Mouse (Mus musculus): ENCODE data around the gene Gipc2. TPM values are rescaled to one million over a fixed set of nuclear protein-coding genes. Genes with fewer than 3 reads are reported as not detected.
A peak's percentile ranks its signal among the peaks of the same experiment; 100 is the strongest.
"Not testable (repeated sequence)": the region's sequence is repeated elsewhere in the genome, so short reads cannot be mapped to it uniquely, and the experiment has no call there.

The Gipc2 gene
- polyA plus RNA-seq, 1 experiment from 2014 or later = 4.3 TPM

DNA sequence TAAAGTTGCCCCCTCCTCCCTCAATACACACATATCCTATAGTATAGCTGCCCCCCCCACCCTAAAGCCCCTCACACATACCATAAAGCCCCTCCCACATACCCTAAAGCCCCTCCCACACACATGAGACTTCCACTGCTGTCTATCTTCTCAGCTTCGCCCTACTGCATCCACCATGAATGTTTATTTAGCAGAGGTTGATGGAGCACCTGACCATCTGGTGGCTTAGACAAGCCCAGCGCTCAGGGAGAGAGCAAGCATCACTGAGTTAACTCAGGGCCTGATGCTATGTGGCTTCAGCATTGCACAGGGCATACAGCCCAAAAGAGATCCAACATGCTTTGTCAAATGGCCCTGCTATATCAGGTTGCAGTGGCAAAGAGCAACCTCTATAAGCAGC lies 12.9 kb downstream of the Gipc2 start:
- no peak overlapping the region for H3K4me2 ChIP-seq
- no peaks in the 10 kb centered on the region; the same call in 1 of the 2 replicates for H3K27me3 ChIP-seq
- H3K4me1 ChIP-seq (replicated peaks) = 0 out of 2 replicates have a peak, but pooled peaks cover 6% of the 10 kb centered on the region
- no peak overlapping the region for H3K27ac ChIP-seq
- no peaks in the 10 kb centered on the region for H3K36me3 ChIP-seq
- ATAC-seq (ENCODE audit: insufficient number of reproducible peaks, insufficient read depth, low FRiP score, low TSS enrichment, low read depth) = no peak
- H3K9me3 ChIP-seq = no peaks in the 10 kb centered on the region
- no peak overlapping the region for H3K4me3 ChIP-seq (replicated peaks)
- WGBS = 77% methylated on average over 2 of the region's 2 CpGs
- H3K9ac ChIP-seq (replicated peaks) = no peak overlapping the region

DNA sequence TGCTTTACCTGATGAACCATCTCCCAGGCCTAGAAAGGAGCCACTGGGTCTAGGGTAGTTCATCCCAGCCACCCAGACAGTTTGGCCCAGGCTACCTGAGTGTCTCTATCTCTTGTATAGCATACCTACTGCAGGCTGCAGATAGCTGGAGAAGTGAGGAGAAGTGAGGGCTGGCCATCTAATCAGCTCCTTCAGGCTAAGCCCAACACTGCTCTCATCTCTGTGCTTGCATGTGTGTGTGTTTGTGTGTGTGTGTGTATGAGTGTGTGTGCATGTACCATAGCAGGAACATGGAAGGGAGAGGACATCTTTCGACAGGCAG lies 13.6 kb downstream of the Gipc2 start:
- 82% methylated on average over 1 of the region's 1 CpGs for WGBS
- Histone ChIP-seq H3K4me3 (replicated peaks) (no peak overlapping the region), H3K36me3 (no peaks in the 10 kb centered on the region), H3K9me3 (no peaks in the 10 kb centered on the region), H3K27ac (no peak overlapping the region), H3K27me3 (no peaks in the 10 kb centered on the region; the same call in 1 of the 2 replicates), H3K4me2 (no peak overlapping the region), H3K4me1 (replicated peaks) (0 out of 2 replicates have a peak, but pooled peaks cover 6% of the 10 kb centered on the region), H3K9ac (replicated peaks) (no peak overlapping the region)
- ATAC-seq (ENCODE audit: insufficient number of reproducible peaks, insufficient read depth, low FRiP score, low TSS enrichment, low read depth) = no peak

DNA sequence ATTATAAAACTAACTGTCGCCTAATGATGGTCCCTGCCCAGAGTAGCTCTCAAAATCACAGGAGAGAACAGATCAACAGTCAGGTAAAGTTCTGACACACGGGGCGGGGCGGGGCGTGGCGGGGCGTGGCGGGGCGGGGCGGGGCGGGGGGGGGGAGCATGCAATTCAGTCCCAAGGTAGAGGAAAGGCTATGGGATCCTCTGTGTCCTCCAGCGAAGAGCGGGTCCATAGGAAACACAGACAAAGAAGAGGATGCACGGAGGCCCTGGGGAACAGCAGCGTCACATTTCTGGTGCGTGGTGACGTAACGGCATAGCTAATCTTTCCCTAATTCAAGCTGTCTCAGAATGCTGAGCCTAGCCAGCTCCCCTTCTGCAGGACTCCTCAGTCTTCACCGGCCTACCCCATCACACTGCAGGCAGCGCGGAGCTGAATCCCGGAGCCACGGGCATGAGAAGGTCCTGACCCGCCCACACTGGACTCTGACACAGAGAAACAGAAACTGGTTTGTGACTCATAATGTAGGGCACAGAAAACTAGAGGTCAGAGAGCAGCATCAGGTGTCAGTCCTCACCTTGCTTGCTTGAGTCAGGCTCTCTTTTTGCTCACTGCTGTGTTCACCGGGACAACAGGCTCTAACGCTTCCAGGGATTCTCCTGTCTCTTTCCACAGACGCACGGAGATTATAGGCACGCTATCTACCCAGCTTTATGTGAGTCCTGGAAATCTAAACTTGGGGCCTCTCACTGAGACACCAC lies 14.1 kb downstream of the Gipc2 start:
- Histone ChIP-seq H3K27ac (no peak overlapping the region), H3K4me3 (replicated peaks) (peak overlapping the region; percentile 13; the same call in 1 of the 2 replicates)
- 63% methylated on average over 28 of the region's 29 CpGs for WGBS

DNA sequence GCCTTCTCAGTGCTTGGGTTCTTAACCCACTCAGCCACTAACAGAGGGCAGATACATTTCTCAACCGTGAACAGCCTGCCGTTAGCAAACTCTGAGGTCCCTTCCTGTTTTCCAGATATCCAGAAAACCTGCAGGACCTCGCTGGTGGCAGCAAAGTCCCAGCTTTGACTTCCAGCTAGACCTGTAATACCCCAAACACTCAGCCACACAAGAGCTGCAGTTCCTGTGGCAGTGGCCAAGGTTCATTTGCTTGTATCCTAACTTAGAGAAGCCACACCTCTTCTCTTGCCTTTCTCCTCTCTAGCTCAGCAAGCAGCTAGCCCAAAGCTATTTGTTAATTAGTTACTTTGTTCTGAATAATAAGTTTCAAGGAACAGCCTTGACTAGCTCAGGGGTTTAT lies 16.2 kb downstream of the Gipc2 start:
- Histone ChIP-seq H3K9me3 (no peaks in the 10 kb centered on the region), H3K4me2 (no peak overlapping the region), H3K4me3 (replicated peaks) (no peak overlapping the region), H3K27me3 (no peaks in the 10 kb centered on the region; the same call in 1 of the 2 replicates), H3K9ac (replicated peaks) (no peak overlapping the region), H3K4me1 (replicated peaks) (peaks cover 16% of the 10 kb centered on the region), H3K27ac (no peak overlapping the region), H3K36me3 (no peaks in the 10 kb centered on the region)
- ATAC-seq (ENCODE audit: insufficient number of reproducible peaks, insufficient read depth, low FRiP score, low TSS enrichment, low read depth) = no peak
- 47% methylated on average over 3 of the region's 3 CpGs for WGBS

More for the DNA sequence above, 14.1 kb downstream of the Gipc2 start:
- Histone ChIP-seq H3K36me3 (no peaks in the 10 kb centered on the region), H3K9ac (replicated peaks) (no peak overlapping the region), H3K4me2 (peak overlapping the region; percentile 46), H3K27me3 (no peaks in the 10 kb centered on the region; the same call in 1 of the 2 replicates), H3K9me3 (no peaks in the 10 kb centered on the region), H3K4me1 (replicated peaks) (0 out of 2 replicates have a peak, but pooled peaks cover 6% of the 10 kb centered on the region)
- ATAC-seq (ENCODE audit: insufficient number of reproducible peaks, insufficient read depth, low FRiP score, low TSS enrichment, low read depth) = no peak

DNA sequence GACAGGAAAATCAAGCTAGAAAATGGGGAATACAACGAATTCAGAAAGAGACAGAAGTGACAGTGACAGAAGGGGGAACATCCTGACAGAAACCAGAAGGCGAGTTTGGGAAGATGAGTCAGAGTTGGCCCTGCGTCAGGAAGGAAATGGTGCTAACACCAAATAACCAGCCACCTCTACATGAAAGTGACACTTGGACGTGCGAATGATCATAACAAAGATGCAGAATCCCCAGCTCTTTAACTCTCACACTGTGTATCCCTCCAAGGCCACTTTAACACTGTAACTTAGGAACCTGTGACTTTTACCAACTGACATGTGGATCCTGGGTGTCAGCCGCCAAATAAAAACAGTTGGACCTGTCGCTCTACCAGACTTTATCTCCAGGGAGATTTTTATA lies 16.6 kb downstream of the Gipc2 start:
- Histone ChIP-seq H3K27ac (no peak overlapping the region), H3K4me2 (no peak overlapping the region), H3K4me3 (replicated peaks) (no peak overlapping the region), H3K9ac (replicated peaks) (no peak overlapping the region), H3K9me3 (no peaks in the 10 kb centered on the region), H3K4me1 (replicated peaks) (peaks cover 18% of the 10 kb centered on the region), H3K36me3 (no peaks in the 10 kb centered on the region), H3K27me3 (no peaks in the 10 kb centered on the region; the same call in 1 of the 2 replicates)
- WGBS = 67% methylated on average over 7 of the region's 7 CpGs
- no peak for ATAC-seq (ENCODE audit: insufficient number of reproducible peaks, insufficient read depth, low FRiP score, low TSS enrichment, low read depth)

DNA sequence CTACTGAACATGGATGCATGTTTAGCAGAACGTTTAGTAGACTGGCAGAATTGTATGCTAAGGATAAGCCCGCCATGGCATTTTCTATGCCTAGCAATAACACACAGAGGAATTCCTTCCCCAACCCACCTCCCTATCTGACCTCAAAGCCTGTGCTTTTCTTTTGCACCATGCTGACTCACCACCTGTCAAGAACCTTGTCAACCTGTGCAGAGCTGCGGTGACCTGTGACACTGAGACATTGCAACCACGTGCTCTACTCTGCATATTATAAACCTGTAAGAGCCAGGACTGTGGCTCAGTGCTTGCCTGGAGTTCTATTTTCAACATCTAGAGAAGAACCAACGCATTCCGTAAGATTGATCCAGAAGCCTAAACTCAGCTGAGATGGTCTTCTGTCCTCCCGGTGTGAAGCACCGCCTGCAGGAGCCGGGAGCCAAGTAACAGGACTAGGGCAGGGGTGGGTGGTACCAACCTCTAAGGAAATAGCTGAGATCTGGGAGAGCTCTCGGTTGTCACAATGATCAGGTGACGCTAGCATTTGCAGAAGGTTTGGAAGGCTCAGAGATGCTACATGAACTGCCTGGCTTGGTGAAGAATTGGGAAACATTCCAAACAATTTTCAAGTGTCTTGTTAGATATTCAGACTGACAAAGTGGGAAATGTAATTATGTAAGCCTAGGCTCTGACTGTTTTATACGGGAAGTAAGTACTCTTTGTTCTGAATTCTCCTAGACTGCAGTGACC lies 18.8 kb downstream of the Gipc2 start:
- no peaks in the 10 kb centered on the region for H3K27me3 ChIP-seq
- H3K4me1 ChIP-seq (replicated peaks) = peaks cover 18% of the 10 kb centered on the region
- WGBS = 69% methylated on average over 12 of the region's 12 CpGs
- H3K4me3 ChIP-seq (replicated peaks) = no peak overlapping the region
- ATAC-seq (ENCODE audit: insufficient number of reproducible peaks, insufficient read depth, low FRiP score, low TSS enrichment, low read depth) = no peak
- no peaks in the 10 kb centered on the region for H3K9me3 ChIP-seq
- H3K27ac ChIP-seq = no peak overlapping the region
- no peak overlapping the region for H3K4me2 ChIP-seq
- H3K9ac ChIP-seq (replicated peaks) = no peak overlapping the region
- no peaks in the 10 kb centered on the region for H3K36me3 ChIP-seq

DNA sequence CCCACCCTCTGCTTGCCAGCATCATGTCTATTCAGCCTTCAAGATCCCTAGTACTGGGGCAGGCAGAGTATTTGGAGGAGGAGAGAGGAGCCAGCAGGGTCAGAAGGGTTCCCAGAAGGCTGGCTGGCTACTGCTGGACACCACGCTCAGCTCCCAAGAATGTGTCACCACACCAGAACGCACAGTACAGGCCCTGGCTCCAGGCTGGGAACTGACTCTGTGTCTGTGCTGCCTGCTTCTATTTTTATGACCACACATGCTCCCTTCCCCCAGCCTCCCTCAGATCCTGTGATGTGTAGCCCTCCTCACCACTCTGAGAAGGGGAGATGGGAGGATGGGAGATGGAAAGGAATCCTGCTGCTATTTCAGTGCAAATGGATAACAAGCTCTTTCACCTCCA lies 20.8 kb downstream of the Gipc2 start:
- no peaks in the 10 kb centered on the region for H3K9me3 ChIP-seq
- H3K4me2 ChIP-seq = no peak overlapping the region
- no peaks in the 10 kb centered on the region for H3K36me3 ChIP-seq
- ATAC-seq (ENCODE audit: insufficient number of reproducible peaks, insufficient read depth, low FRiP score, low TSS enrichment, low read depth) = peak; percentile 68; the same call in 1 of the 2 replicates
- peaks cover 12% of the 10 kb centered on the region for H3K4me1 ChIP-seq (replicated peaks)
- no peak overlapping the region for H3K4me3 ChIP-seq (replicated peaks)
- no peak overlapping the region for H3K9ac ChIP-seq (replicated peaks)
- no peaks in the 10 kb centered on the region for H3K27me3 ChIP-seq
- H3K27ac ChIP-seq = no peak overlapping the region
- WGBS = 20% methylated on average over 2 of the region's 2 CpGs

DNA sequence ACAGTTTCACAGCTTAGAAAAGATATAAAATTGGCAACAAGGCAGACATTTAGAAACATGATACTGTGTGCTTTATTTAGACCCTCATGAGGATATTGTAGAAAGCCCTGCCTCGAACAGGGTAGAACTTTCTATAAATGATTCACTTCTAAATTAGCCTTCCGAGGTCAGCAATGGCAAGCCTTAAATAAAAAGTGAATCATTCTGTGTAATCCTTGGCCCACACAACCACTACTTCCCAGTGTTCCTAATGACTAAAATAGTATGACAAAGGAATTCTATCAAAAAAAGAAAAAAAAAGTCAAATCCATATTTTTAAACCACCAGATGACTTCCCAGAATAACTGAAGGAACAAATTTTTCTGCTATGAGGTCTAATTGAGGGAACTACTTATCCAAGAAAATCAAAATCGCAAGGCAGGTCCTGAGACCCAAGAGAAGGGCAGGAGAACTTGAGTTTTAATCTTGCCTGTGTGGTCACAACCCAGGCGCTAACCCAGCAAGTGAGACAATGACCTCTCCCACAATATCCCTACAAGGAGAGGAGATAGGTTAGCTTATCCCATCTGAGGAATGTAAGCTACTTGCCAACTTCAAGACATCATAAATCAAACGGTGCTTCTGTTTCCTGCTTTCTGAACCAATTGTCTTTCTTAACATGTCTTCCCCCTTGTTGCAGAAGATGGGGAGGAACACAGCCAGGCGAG lies 22.9 kb downstream of the Gipc2 start:
- WGBS = 75% methylated on average over 6 of the region's 6 CpGs
- Histone ChIP-seq H3K9ac (replicated peaks) (no peak overlapping the region), H3K27me3 (no peaks in the 10 kb centered on the region), H3K4me2 (no peak overlapping the region), H3K36me3 (no peaks in the 10 kb centered on the region), H3K9me3 (no peaks in the 10 kb centered on the region), H3K4me1 (replicated peaks) (peaks cover 12% of the 10 kb centered on the region), H3K4me3 (replicated peaks) (no peak overlapping the region), H3K27ac (no peak overlapping the region)
- ATAC-seq (ENCODE audit: insufficient number of reproducible peaks, insufficient read depth, low FRiP score, low TSS enrichment, low read depth) = no peak

DNA sequence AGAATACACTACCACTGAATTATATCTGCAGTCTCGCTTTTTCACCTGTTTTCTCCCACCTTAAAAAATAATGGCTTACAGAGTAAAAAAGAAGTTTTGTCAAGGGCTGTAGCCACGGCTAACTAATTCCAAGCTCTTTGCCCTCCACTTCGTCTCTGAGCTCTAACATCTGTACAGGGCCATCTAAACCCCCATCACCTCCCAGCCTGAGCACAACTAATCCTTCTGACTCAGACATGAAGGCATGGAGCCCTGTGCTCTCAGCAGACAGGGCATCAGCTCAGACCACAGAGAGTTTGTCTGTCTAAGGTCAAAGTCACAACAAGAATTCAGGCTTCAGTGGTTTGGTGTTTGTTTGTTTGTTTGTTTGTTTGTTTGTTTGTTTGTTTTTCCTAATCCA lies 23.9 kb downstream of the Gipc2 start:
- Histone ChIP-seq H3K9ac (replicated peaks) (no peak overlapping the region), H3K36me3 (no peaks in the 10 kb centered on the region), H3K4me2 (no peak overlapping the region), H3K4me3 (replicated peaks) (no peak overlapping the region), H3K9me3 (no peaks in the 10 kb centered on the region), H3K27me3 (no peaks in the 10 kb centered on the region), H3K4me1 (replicated peaks) (peaks cover 12% of the 10 kb centered on the region), H3K27ac (no peak overlapping the region)
- WGBS = 64% methylated on average over 3 of the region's 3 CpGs
- no peak for ATAC-seq (ENCODE audit: insufficient number of reproducible peaks, insufficient read depth, low FRiP score, low TSS enrichment, low read depth)

DNA sequence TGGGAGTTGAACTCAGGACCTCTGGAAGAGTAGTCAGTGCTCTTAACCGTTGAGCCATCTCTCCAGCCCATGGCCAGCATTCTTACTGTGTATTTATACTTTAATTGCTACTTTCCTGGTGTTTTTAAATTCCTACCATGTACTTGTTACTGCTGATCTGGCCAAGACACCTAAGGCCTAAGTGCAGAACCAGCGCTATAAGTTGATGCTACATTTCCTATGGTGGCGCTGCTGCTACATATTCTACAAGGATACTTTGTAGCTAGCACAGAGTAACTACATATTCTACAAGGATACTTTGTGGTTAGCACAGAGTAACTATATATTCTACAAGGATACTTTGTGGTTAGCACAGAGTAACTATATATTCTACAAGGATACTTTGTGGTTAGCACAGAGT lies 26.7 kb downstream of the Gipc2 start:
- not testable (repeated sequence) for H3K4me1 ChIP-seq (replicated peaks); H3K4me2 ChIP-seq; H3K9me3 ChIP-seq; H3K4me3 ChIP-seq (replicated peaks); H3K36me3 ChIP-seq; H3K9ac ChIP-seq (replicated peaks); H3K27ac ChIP-seq; H3K27me3 ChIP-seq; ATAC-seq (ENCODE audit: insufficient number of reproducible peaks, insufficient read depth, low FRiP score, low TSS enrichment, low read depth)
- 87% methylated on average over 3 of the region's 3 CpGs for WGBS

DNA sequence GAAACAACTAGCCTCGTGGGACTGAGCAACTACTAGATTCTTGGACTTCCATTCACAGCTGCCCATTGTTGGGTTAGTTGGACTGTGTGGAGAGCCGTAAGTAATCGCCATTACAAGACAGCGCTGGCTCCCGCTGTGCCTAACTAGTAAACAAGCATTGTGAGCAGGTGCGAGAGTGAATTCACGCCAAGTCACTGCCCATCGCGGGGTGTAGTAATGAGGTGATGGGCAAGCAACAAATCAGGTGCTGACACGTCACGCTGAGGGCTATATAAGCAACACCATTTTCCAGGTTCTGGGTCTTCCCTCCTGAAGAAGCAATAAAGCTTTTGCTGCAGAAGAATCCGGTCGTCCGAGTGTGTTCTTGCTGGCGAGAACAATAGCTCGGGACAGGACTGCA lies 29.9 kb downstream of the Gipc2 start:
- not testable (repeated sequence) for H3K27me3 ChIP-seq; H3K9ac ChIP-seq (replicated peaks); H3K27ac ChIP-seq; H3K9me3 ChIP-seq; H3K4me3 ChIP-seq (replicated peaks); H3K36me3 ChIP-seq; ATAC-seq (ENCODE audit: insufficient number of reproducible peaks, insufficient read depth, low FRiP score, low TSS enrichment, low read depth); H3K4me1 ChIP-seq (replicated peaks); H3K4me2 ChIP-seq
- WGBS = 84% methylated on average over 16 of the region's 16 CpGs

Data from limb, embryonic 12.5 days (tissue).